Mouse (Mus musculus) brain, adult 10 weeks (tissue): ENCODE results near the gene Pde1a. TPM values are rescaled to one million over a fixed set of nuclear protein-coding genes. Genes with fewer than 3 reads are reported as not detected.

Experiments used
- polyA plus RNA-seq: library from polyadenylated mRNA; stranded (reverse); fragments of 350-450 nt; fragmentation: Illumina TruSeq; extraction: RNeasy Lipid Tissue Mini Kit (QIAGEN cat#74804); gene quantifications from one replicate; pipeline ENCODE4 v1.2.3, GENCODE M21; 2015; ENCODE audit warnings: low read depth, low replicate concordance

Pde1a gene
- polyA plus RNA-seq = 105 TPM

DNA sequence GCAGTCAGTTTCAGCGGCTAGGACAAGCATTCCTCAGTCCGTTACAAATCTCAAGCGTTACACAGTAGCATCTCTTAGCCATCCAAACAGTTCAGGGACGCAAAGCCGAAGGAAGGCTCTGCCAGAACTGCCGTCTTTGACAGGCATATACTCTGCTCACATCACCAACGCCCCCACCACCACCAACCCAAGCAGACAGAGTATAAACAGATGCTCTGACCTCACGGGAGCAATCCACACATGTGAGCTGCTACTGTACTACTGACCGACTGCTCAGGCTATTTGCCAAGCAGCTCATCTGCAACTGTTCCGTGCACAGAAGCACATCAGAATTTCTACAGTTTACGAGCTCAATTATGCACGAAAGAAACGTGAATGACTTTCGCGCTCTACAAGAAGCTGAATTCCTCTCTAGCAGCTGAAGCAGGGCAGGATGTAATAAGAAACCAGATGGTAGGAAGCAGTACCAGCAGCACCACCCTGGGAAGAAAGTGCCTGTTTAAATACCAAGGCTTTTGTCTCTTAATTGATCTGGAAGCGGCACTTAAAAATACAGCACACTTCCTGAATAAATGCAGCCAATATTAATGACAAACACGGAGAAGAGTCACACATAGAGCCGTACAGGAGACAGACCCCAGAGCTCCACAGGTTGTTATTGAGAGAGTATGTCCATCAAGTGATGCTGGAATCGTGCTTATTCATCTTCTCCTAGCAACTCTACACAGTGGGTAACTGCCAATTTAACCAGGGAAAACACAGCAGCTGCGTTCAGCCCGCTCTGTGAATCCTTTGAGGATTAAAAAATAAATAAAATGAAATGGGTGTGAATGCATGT is at the start of gene Pde1a:
Gene Pde1a, minus strand, starts transcription at position 598 of the 838 bp plus-strand sequence.

Other genes starting within 250 kb of the Pde1a start
- gene Prdx6b, start 163.0 kb upstream of the Pde1a start, polyA plus RNA-seq = not detected
- gene Dnajc10, start 186.0 kb upstream of the Pde1a start, polyA plus RNA-seq = 63.9 TPM